Mouse (Mus musculus): ENCODE results near the gene Meaf6.

DNA sequence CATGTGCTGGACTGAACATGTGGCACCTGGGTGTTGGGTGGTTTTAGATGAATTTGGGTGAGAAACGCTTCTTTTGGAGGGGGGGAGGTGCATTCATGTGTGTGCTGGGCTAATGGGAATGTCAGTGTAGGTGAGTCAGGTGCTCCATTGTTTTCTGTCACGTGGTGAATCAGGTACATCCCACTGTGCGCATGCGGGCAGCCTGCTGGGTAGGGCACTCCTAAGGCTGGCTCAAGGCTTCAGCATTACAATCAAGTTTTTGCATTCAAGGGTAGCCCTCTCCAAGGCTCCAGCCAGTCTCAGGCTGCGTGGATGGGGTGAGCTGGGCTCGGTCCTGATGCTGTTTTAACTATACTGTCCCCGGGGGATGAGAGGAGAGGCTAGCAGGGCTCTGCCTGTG is 77.8 kb downstream of the Meaf6 start:
- TF ChIP-seq CTCF (IDR thresholded peaks at IDR 0.05; ENCODE audit: insufficient read depth, low read length), result no peak
- no peak for TF ChIP-seq POLR2A (IDR thresholded peaks at IDR 0.05; ENCODE audit: borderline replicate concordance, extremely low read depth, low read depth, low read length)
